Mouse (Mus musculus): ENCODE measurements around the gene Sgms1.

Sgms1 gene

DNA sequence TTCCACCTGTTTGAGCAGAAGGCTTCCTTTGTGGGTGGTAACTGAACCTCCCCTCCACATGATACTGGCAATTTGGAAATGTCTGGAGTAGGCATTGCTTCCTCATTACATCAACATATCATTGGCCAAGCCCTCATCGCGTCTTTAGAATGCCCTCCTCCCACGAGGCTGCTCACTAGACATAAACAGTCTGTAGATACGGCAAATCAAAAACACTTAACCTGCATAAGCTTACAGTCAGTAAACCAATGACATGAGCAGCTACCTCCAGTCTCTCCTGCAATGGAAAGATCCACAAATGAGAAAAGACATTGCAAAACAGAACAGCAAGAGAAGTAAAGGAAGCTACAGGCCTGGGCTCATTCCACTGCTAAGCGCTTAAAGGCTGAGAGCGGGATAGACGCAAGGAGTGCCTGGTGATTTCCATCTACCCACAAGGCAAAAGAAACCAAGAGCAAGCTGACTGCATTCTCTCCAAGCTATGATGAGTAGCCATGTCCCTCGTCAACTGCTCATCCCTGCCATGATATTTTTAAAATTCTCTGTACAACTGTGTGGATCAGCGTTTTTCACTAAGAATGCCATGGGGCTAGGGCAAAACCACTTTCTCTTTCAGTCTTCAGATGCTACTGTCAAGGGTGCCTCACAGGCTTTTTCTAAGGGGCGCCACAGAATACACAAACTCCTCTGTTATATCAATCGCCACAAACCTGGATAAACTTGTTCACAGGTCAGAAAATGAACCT lies 117.9 kb downstream of the Sgms1 start:
- DNase-seq (ENCODE audit: low read depth, low spot score) = peak; percentile 69

DNA sequence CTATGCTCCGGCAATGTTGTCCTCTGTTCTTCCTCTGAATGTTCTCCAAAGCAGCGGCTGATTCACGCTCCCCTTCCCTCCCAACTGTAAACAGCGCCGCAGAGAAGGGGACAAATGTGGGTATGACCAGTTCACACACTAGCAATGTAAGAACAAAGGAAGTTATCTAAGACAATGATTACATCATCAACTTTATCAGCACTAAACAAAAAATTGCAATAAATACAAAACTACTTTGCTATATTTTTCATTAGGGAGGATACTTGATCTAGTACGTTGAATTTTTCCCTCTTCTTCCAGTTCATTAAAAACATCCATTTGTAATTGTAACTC lies 119.7 kb downstream of the Sgms1 start:
- no peak for DNase-seq (ENCODE audit: low read depth, low spot score)

DNA sequence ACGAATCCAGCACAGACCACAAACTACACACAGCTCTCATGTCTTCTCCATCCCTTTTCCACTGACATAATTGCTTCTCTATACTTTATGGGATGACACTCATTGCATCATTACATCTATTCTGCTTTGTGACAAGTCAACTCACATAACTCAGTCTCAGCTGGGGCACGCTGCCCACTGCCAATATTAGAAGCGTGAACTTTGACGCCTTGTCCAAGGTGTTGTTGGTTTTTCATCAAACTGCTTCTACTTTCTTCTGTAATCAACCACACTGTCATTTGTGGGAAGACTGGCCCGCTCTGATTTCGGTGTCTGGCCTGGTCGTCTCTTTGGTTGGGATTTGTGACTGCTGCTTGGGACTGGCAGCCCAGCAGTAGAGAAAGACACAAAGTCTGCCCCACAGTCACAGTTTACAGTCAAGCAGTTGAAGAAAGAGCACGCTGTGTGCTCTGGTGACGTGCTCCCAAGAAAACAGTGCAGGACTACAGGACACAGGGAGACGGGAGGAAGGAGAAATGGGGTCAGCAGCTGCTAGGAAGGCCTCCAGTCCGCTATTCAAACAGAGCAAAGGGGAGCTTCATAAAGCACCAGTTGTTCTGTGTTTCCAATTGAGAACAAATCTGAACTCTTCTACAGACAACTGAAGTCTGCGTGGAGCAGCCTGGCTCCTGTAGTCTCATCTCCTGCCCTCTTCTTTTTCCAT lies 120.2 kb downstream of the Sgms1 start:
- DNase-seq (ENCODE audit: low read depth, low spot score) = no peak

DNA sequence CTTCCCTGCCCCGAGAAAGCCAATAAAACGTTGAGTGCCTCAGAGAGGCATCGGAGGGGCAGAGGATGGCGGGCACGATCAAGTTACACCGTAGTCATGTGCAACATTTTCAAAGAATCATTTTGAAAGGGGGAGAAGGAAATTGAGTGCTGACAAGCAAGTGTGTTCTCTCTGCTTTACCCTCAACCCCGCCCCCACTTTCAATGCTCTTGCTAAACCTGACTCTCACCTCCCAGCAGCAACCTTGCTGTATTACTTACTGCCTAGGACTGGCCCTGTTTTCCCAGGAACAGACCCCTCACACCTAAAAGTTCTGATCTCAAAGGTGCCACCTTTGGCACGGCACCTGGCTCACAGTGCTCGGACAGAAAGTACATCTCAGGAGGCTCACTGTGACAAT lies 121.0 kb downstream of the Sgms1 start:
- DNase-seq (ENCODE audit: low read depth, low spot score) = peak; percentile 46

DNA sequence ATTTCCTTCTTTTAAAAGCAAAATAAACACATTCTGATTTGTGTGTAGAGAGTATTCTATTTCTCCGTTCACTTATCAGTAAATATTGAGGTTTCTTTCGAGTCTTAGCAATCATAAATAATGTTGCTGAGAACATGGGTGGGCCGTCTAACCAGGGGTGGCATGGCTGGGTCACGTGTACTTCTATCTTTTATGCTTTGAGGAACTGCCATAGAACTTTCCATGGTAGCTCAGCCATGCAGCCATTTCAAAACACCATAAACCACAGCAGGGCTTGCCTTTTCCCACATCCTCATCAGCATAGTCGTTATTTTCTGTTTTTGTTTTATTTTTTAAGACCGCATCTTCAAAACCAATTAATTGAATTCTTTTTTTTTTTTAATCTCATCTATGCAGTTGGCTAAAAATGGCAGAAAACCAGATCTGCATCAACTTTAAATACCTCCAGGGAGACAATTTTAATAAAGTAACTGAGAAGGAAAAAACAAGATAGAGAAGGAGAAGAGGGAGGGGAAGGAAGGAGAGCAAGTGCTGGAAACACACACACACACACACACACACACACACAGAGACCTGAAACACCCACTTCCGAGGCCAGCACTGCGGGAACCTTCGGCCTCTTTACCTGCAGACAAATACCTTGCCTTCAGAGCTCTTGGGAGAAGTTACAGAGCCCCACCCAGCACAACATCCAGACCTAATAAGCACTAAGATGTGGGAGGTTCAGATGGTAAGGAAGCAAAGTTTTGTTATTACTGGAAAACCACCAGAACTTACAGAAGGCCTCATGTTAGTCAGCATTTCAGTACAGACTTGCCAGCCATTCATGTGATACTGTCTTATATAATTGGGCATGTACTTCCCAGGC lies 122.9 kb downstream of the Sgms1 start:
- peak; percentile 86 for DNase-seq (ENCODE audit: low read depth, low spot score)

DNA sequence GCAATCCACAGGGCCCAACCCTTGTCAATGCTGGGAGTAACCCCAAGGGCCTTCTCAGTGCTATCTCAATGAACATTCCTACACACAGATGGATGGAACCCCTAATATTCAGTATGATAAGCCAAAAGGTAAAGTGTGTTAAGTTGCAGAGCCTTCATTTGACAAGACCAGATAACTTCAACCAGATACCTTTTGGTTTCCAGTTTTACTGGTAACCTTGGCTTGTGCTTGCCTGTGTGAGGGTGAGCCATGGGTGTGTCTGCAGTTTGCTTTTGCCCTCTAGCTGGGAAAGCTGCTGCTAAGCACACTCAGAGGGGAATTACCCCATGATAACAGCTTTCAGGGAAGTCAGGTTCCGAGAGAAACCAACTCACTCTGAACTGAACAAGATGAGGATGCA lies 125.8 kb downstream of the Sgms1 start:
- peak; percentile 46 for DNase-seq (ENCODE audit: low read depth, low spot score)

DNA sequence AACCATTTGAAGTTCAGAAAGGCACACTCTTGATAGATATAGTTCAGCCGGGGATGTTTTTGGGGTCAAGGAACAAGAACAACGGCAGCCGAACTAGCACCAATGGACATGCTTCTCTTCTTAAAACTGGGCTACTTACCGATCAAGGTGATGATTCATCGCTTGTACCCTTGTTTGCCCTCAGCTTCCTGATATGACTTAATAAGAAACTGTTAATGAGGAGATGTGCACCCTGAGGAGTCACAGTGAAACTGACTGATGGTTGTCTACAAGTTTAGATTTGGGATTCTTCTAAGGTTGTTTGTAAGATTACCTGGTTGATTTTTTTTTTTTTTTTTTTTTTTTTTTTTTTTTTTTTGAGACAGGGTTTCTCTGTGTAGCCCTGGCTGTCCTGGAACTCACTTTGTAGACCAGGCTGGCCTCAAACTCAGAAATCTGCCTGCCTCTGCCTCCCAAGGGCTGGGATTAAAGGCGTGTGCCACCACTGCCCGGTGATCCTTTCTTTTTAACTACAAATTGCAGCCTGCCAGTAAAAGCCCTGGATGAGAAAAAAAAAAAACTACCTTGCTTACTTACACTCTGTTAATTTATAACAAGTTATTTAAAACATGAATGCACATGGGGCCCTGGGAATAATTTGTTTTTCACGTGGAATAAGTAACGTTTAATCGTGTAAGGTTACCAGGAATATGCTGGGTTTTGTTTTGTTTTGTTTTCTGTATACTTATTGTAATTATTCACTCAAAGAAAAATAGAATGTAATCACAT lies 126.5 kb downstream of the Sgms1 start:
- DNase-seq (ENCODE audit: low read depth, low spot score) = peak; percentile 72

DNA sequence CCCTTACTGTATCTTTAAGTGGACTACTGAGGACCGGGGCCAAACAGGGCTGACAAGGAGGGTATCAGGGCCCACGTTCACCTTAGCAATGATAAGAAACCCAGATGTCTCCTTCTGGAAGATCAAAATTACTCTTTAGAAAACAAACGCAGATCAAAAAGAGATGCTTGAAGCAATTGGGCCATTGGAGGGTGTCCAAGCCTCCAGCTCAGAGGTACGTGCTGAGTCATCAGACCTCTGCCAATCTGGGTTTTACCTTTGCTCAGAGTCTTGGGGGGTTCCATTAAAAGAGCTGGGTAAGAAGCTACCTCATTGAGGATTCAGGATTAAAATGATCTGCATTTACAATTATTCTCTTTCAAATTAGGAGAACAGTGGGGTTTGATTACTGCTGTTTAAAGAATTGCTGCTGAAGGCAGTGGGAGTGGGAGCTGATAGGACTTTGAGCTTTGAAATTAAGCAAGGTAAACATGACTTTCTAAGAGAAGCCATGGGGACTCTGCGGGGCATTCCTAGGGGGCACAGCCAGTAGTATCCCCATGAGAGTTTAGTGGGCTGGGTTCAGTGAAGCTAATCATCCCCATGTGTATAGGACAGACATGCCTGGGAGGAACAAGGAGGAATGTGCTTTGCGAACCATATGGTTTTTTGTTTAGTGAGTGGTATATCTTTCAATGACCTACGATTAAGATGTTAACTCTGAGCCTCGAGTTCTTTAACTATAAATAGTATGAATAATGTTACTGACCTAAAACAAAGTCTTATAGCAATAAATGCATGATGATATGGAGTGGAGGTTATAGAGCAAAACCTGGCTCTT lies 128.4 kb downstream of the Sgms1 start:
- DNase-seq (ENCODE audit: low read depth, low spot score) = no peak

DNA sequence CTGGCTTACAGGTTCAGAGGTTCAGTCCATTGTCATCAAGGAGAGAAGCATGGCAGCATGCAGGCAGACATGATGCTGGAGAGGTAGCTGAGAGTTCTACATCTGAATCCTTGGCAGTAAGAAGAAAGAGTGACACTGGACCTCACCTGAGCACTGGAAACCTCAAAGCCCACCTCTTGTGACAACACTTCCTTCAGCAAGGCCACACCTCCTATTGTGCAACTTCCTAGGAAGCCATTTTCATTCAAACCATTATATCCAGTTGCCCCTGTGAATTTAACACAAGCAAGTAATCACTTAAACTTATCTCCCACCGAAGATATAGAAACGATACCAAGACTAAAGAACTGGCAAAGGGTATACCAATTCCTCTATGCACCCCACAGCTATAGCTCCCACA lies 129.7 kb downstream of the Sgms1 start:
- no peak for DNase-seq (ENCODE audit: low read depth, low spot score)

DNA sequence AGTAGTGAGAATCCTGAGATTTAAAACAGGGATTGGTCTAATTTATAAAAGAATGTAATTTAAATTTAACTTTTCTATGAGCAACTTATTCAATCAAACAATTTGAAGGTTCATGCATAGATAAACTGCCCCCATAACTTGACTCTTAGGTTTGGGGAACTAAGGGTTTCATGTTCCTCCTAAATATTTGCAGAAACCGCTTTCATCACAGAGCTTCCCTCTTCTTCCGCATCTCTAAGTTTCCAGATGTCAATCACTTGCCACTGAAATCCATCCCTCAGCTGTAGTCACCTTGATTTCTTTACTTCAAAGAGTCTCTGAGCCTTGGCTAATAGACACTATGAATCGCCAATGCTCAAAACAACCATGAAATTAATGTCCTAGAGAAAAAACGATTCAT lies 130.5 kb downstream of the Sgms1 start:
- DNase-seq (ENCODE audit: low read depth, low spot score) = no peak

DNA sequence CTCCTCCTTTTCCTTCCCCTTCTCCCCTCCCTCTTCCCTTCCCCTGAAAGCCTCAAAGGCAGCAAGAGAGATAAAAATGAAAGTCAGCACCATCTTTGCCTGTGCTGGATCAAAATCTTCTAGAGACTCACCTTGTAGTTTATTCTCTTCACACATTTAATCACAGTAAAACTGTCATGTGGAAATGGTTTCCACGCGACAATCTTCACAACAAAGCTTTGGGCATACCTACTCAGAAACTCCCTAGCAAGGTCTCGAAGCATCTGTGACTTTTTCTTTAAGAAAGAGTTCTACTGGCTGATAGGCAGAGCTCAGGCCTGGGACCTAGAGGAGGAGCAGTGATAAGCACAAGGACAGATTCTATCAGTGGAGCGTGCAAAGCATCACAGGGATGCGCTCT lies 131.4 kb downstream of the Sgms1 start:
- peak; percentile 82 for DNase-seq (ENCODE audit: low read depth, low spot score)

DNA sequence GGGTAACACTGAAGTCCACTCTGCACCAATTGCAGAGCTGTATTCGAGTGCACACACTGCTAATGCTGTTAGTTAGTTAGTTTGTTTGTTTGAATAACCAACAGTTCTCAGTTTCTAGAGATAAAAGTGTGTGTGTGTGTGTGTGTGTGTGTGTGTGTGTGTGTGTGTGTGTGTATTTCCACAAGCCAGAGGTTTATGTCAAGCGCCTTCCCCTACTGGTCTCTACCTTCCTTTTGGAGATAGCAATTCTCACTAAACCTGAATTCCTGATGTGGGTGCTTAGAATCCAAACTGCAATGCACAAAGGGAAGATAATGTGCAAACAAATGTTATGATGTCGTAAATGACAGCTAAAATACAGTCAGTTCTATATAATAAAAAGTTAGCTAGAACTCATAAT lies 131.9 kb downstream of the Sgms1 start:
- DNase-seq (ENCODE audit: low read depth, low spot score) = peak; percentile 58

DNA sequence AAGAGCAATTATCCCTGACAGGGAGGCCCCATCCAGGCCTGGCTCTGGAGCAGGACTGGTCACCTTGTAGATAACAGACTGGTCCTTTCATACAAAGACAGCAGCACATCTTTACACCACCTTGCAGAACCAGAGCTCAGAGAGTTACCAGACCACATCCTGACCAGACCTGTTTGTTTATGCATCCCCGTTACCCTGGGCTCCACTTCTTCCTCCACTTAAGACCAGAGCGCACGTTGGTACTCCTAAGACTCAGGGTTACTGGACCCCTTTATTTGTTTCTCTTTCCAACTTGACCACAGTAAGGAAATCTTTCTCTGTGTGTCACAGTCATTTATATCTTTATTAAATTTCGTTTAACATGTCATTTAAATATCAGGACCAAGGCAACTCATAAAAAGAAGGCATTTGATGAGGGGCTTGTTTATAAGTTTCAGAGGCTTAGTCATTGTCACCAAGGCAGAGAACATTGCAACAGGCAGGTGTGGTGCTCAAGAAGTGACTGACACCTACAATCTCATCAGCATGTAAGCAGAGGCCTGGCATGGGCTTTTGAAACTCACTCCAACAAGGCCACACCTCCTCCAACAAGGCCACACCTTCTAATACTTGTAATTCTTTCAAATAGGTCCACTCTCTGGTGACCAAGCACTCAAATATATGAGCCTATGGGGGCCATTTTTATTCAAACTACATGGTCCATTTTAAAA lies 132.7 kb downstream of the Sgms1 start:
- peak; percentile 66 for DNase-seq (ENCODE audit: low read depth, low spot score)

DNA sequence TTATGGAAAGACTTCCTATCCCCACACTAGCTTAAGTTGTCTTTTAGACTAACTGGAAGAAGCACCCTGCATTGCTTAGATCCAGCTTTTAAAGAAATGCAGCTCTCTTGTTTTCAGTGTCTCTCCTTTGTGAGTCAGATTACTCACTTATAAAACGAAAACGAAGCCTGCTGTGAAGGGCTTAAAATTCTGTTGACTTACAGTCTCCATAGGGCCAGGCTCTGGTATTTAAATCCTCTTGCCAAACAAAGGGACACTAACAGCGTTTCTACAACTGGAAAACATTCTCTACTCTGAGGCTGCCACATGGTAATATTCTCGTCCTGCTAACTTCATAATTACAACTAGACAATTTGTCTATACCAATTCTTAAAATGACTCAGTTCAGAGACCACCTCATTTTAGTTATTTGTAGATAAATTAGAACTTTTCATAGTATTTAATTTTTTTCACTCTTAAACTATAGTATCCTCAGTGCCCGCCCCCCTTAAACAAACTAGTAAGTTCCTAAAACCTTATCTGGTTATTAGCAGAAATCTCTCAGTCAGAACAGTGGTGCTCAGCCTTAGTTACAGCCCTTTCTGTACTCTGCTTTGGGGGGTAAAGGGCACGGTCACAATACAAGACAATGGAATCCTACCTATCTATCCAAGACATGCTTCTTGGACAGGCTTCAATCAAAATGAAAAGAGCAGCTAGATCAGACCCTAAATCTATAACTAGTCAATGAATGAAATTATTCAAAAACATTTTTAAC lies 133.9 kb downstream of the Sgms1 start:
- DNase-seq (ENCODE audit: low read depth, low spot score) = peak; percentile 36

DNA sequence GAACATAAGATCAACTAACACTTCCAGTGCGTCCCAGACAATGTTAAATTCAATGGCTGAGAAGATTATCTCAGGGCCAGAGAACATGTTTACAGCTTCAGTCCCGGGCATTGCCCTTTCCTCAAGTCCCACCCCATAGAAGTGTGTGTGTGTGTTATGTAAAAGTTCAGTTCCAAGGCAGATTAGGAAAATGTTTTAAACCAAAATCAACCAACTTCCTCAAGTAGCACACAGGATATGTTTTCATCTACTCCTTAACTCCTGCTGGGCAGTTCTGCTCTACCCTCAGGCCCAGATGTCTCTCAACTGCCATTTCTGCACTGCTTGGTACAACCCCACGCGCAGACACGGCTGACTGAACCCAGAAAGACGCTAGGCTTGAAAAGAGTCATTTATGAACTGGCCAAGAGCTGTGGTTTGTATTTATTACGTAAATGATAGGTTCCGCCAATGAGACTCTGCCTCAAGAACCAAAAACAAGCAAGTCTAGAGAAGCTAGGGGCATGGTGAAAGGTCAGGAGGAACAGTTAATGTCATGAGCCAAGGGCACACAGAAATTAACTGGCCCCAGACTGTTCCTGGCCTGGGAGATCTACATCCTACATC lies 134.7 kb downstream of the Sgms1 start:
- DNase-seq (ENCODE audit: low read depth, low spot score) = peak; percentile 74

DNA sequence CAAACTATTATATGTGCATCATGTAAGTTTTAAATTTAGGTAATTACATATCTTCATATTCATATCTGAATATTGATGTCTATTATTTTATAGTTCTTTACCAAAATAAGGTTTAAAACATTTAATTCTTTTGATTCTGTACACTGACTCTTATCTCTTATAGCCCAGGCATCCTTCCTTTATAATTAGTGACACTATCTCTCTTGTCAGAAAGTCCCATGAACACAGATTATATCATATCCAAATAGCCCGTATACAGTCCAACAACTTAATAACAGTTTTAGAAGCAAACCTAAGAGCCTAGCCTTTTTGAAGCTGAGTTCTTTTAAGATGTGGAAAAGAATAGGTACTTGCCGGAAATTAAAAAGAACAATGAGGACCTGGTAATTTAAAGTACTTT lies 135.3 kb downstream of the Sgms1 start:
- no peak for DNase-seq (ENCODE audit: low read depth, low spot score)

DNA sequence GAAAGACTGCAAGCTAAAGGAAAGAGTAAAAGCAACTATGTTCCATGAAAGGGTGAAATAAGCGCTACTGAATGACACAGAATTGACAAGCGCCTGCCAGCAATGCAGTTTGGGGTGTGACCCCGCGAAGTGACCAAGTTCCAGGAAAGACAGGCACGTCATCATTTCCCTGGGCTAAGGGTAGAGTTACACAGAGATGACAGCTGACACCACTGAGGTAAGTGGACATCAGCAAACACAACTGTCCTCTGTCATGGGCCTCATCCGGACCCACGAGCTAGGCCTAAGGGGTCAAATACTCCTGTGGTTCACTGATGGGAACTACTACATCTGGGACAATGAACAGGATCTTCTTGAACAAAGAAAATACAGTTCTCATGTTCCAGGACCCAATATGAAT lies 136.5 kb downstream of the Sgms1 start:
- no peak for DNase-seq (ENCODE audit: low read depth, low spot score)

DNA sequence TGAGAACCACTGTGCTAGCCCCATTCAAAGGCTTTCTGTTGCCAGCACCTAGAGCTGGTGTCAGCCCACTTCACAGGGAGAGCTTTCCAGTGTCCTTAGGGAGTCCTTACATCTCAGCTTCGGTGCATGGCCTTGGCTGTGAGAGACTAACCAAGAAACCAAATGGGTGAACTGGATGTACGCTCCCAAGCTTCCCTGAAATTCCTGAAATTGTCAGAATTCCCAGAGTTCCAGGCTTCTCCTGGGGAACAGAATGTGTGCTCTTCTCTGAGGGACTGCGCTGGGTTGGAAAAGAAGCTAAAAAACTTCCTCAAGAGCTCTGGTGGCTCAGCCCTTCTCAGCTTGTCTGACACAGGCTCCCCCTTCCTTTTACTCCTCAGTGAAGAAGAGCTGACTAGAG lies 137.1 kb downstream of the Sgms1 start:
- no peak for DNase-seq (ENCODE audit: low read depth, low spot score)
